Mouse (Mus musculus): Measurements from ENCODE around the gene Chst8.

- TF ChIP-seq CTCF (IDR thresholded peaks at IDR 0.05; ENCODE audit: low read depth) (no peak), EP300 (IDR thresholded peaks at IDR 0.05; ENCODE audit: low read depth) (no peak)
These were observed 62.2 kb downstream of the Chst8 start for GRCm38 (mm10) chr7:34750350-34750749.

Data from heart, postnatal 0 days (tissue).